ENCODE assay signal across 9 mouse cellular contexts in the genomic region with DNA sequence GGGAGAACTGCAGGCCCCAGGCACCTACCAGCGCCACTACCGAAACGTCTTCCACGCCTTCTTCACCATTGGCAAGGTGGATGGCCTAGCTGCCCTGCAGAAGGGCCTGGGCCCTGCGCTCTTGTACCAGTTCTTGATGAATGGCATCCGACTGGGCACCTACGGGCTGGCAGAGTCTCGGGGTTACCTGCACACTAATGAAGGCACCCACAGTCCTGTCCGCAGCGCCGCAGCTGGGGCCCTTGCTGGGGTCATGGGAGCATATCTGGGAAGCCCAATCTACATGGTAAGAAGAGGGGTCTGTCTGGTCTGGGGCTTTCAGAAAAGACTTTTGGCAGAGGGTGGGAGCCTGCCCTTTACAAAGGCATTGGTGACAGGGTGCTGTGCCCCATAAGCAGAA. TPM values are rescaled to one million over a fixed set of nuclear protein-coding genes. Genes with fewer than 3 reads are reported as not detected.
A peak's percentile ranks its signal among the peaks of the same experiment; 100 is the strongest.
DNase-seq lines count a peak whose midpoint lies in the region; ATAC-seq and TF ChIP-seq lines count a peak whose summit lies in the region.
"Had no signal": no experiment of that assay in that cellular context is flagged by ENCODE, and none has a peak within 500 bp of the region (broad histone marks: within the 10 kb centered on the region; RNA-seq: fewer than 3 reads in every experiment).

No protein-coding gene starts in this region.

- no peak for ATAC-seq in forebrain, embryonic 16.5 days
- no peak for ATAC-seq in lung, embryonic 14.5 days (ENCODE audit: insufficient read depth)
- ATAC-seq in limb, embryonic 11.5 days (ENCODE audit: insufficient number of reproducible peaks, low FRiP score, low TSS enrichment, low read depth): no peak
- ATAC-seq in monocyte, adult 5-6 weeks (replicated peaks; ENCODE audit: insufficient number of reproducible peaks, low FRiP score, low TSS enrichment, poor library complexity, severe bottlenecking): no peak

- 0 out of 2 replicates have a peak, but pooled peaks cover 11% of the 10 kb centered on the region for H3K36me3 ChIP-seq in forebrain, embryonic 10.5 days (replicated peaks)
- no peaks in the 10 kb centered on the region for H3K36me3 ChIP-seq in forebrain, embryonic 16.5 days (ENCODE audit: control insufficient read depth, insufficient read depth)
- no peaks in the 10 kb centered on the region for H3K36me3 ChIP-seq in lung, embryonic 14.5 days (ENCODE audit: insufficient read depth)
- H3K36me3 ChIP-seq in limb, embryonic 11.5 days (ENCODE audit: control insufficient read depth, insufficient read depth, low read length): no peaks in the 10 kb centered on the region
- H3K36me3 ChIP-seq in small intestine, adult 2 months (ENCODE audit: control insufficient read depth, insufficient read depth, low read length): no peaks in the 10 kb centered on the region

- no peak for TF ChIP-seq POLR2A in small intestine, adult 2 months (IDR thresholded peaks at IDR 0.05; ENCODE audit: low read depth, low read length)

- peaks cover 26% of the 10 kb centered on the region for H3K27me3 ChIP-seq in forebrain, embryonic 10.5 days (ENCODE audit: poor library complexity, severe bottlenecking)
- H3K27me3 ChIP-seq in forebrain, embryonic 16.5 days (replicated peaks; ENCODE audit: control insufficient read depth, insufficient read depth, low read length): no peaks in the 10 kb centered on the region
- H3K27me3 ChIP-seq in lung, embryonic 14.5 days (ENCODE audit: insufficient read depth, low read length): no peaks in the 10 kb centered on the region
- no peaks in the 10 kb centered on the region for H3K27me3 ChIP-seq in limb, embryonic 11.5 days (ENCODE audit: control insufficient read depth, insufficient read depth, low read length)
- no peaks in the 10 kb centered on the region for H3K27me3 ChIP-seq in small intestine, adult 2 months (ENCODE audit: control insufficient read depth, insufficient read depth, low read length)

- H3K4me1 ChIP-seq in forebrain, embryonic 10.5 days: peaks cover 37% of the 10 kb centered on the region
- H3K4me1 ChIP-seq in forebrain, embryonic 16.5 days (replicated peaks; ENCODE audit: control insufficient read depth, insufficient read depth, low read length): peaks cover 15% of the 10 kb centered on the region
- H3K4me1 ChIP-seq in lung, embryonic 14.5 days (ENCODE audit: insufficient read depth): no peaks in the 10 kb centered on the region; the same call in 1 of the 2 replicates
- peaks cover 8% of the 10 kb centered on the region; the same call in 1 of the 2 replicates for H3K4me1 ChIP-seq in limb, embryonic 11.5 days (ENCODE audit: control insufficient read depth, insufficient read depth, low read length)
- peaks cover 13% of the 10 kb centered on the region for H3K4me1 ChIP-seq in small intestine, adult 2 months (ENCODE audit: control insufficient read depth, insufficient read depth, insufficient read length, low read length)

- H3K27ac ChIP-seq in forebrain, embryonic 10.5 days: no peak overlapping the region
- H3K27ac ChIP-seq in forebrain, embryonic 16.5 days (ENCODE audit: low read length): no peak overlapping the region
- H3K27ac ChIP-seq in lung, embryonic 14.5 days (ENCODE audit: low read depth): no peak overlapping the region
- H3K27ac ChIP-seq in limb, embryonic 11.5 days (replicated peaks; ENCODE audit: low read depth, low read length): no peak overlapping the region
- no peak overlapping the region for H3K27ac ChIP-seq in small intestine, adult 2 months (ENCODE audit: insufficient read depth, low read depth, low read length)

- H3K4me3 ChIP-seq in forebrain, embryonic 10.5 days: peak overlapping the region; percentile 71; the same call in 1 of the 2 replicates
- no peak overlapping the region for H3K4me3 ChIP-seq in forebrain, embryonic 16.5 days (replicated peaks; ENCODE audit: low read length)
- H3K4me3 ChIP-seq in lung, embryonic 14.5 days (ENCODE audit: low read depth, low read length): no peak overlapping the region
- H3K4me3 ChIP-seq in limb, embryonic 11.5 days (ENCODE audit: low read depth, low read length): no peak overlapping the region
- H3K4me3 ChIP-seq in small intestine, adult 2 months (ENCODE audit: low read depth, low read length): peak overlapping the region; percentile 15

- no peak for TF ChIP-seq CTCF in lung, embryonic 14.5 days (IDR thresholded peaks at IDR 0.05; ENCODE audit: low read depth)
- TF ChIP-seq CTCF in small intestine, adult 2 months (IDR thresholded peaks at IDR 0.05; ENCODE audit: extremely low read depth, insufficient read length, insufficient replicate concordance, low read depth, low read length): no peak

- H3K9ac ChIP-seq in forebrain, embryonic 16.5 days (replicated peaks; ENCODE audit: low read depth, low read length): no peak overlapping the region
- no peak overlapping the region for H3K9ac ChIP-seq in lung, embryonic 14.5 days
- H3K9ac ChIP-seq in limb, embryonic 11.5 days (ENCODE audit: low read length): no peak overlapping the region

- no peak for DNase-seq in forebrain, embryonic 10.5 days (ENCODE audit: extremely low spot score, low spot score)
- no peak for DNase-seq in lung, embryonic 14.5 days
- no peak for DNase-seq in lung, adult 18-20 months
- no peak for DNase-seq in limb, embryonic 11.5 days (ENCODE audit: low spot score)
- DNase-seq in frontal cortex, postnatal 25 days (ENCODE audit: low spot score in 2 of 2): no peak

- 80% methylated on average over 11 of the region's 11 CpGs for WGBS in forebrain, embryonic 10.5 days
- 84% methylated on average over 11 of the region's 11 CpGs for WGBS in forebrain, embryonic 16.5 days
- 82% methylated on average over 11 of the region's 11 CpGs for WGBS in lung, embryonic 14.5 days
- WGBS in limb, embryonic 11.5 days: 86% methylated on average over 11 of the region's 11 CpGs
- WGBS in small intestine, adult 2 months: 87% methylated on average over 11 of the region's 11 CpGs

- H3K4me2 ChIP-seq in forebrain, embryonic 16.5 days (ENCODE audit: low read length): no peak overlapping the region; the same call in 1 of the 2 replicates
- H3K4me2 ChIP-seq in lung, embryonic 14.5 days: peak overlapping the region; percentile 83
- H3K4me2 ChIP-seq in limb, embryonic 11.5 days (ENCODE audit: low read depth, severe bottlenecking): peak overlapping the region; percentile 81; the same call in 1 of the 2 replicates

- no peaks in the 10 kb centered on the region for H3K9me3 ChIP-seq in forebrain, embryonic 10.5 days
- no peaks in the 10 kb centered on the region for H3K9me3 ChIP-seq in forebrain, embryonic 16.5 days (ENCODE audit: control insufficient read depth, low read length)
- no peaks in the 10 kb centered on the region for H3K9me3 ChIP-seq in lung, embryonic 14.5 days (ENCODE audit: low read depth, low read length)
- no peaks in the 10 kb centered on the region for H3K9me3 ChIP-seq in limb, embryonic 11.5 days (ENCODE audit: control insufficient read depth, low read length)

RNA-seq across cellular contexts. Expression of gene Slc25a35, which starts 0.8 kb away (rescaled TPM):
- 1.9 and 2.1 TPM in 2 replicates for polyA plus RNA-seq in forebrain, embryonic 10.5 days (2016; fragmentation: Nextera tagmentation; extraction: Ambion mirVana)
- polyA plus RNA-seq in forebrain, embryonic 16.5 days (2015; fragmentation: Nextera tagmentation; extraction: Ambion mirVana): 0.86 and 1.0 TPM in 2 replicates
- 3.9 and 4.0 TPM in 2 replicates for polyA plus RNA-seq in lung, embryonic 14.5 days (2014; fragmentation: Nextera tagmentation; extraction: Ambion mirVana)
- polyA plus RNA-seq in limb, embryonic 11.5 days (2014; fragmentation: Nextera tagmentation; extraction: Ambion mirVana): 2.6 and 3.0 TPM in 2 replicates
- polyA plus RNA-seq in small intestine, adult 2 months (2012; rRNA removed): 13.7 and 21.5 TPM in 2 replicates
- 0.38 to 1.7 TPM in 2 of 3 replicates, not detected in the other for total RNA-seq in monocyte, adult 5-6 weeks (2017)

RNA-seq across cellular contexts. Expression of gene Rangrf, which starts 6.2 kb away (rescaled TPM):
- 90.7 and 97.5 TPM in 2 replicates for polyA plus RNA-seq in forebrain, embryonic 10.5 days (2016; fragmentation: Nextera tagmentation; extraction: Ambion mirVana)
- 28.9 and 34.5 TPM in 2 replicates for polyA plus RNA-seq in forebrain, embryonic 16.5 days (2015; fragmentation: Nextera tagmentation; extraction: Ambion mirVana)
- 49.9 TPM in 2 replicates for polyA plus RNA-seq in lung, embryonic 14.5 days (2014; fragmentation: Nextera tagmentation; extraction: Ambion mirVana)
- 82.6 and 84.4 TPM in 2 replicates for polyA plus RNA-seq in limb, embryonic 11.5 days (2014; fragmentation: Nextera tagmentation; extraction: Ambion mirVana)
- 21.2 and 29.7 TPM in 2 replicates for polyA plus RNA-seq in small intestine, adult 2 months (2012; rRNA removed)
- total RNA-seq in monocyte, adult 5-6 weeks (2017): 1.9 to 10.1 TPM (median 2.6 TPM) in 3 replicates

RNA-seq across cellular contexts. Expression of gene Arhgef15, which starts 11.5 kb away (rescaled TPM):
- 6.7 and 6.8 TPM in 2 replicates for polyA plus RNA-seq in forebrain, embryonic 10.5 days (2016; fragmentation: Nextera tagmentation; extraction: Ambion mirVana)
- 8.2 and 12.8 TPM in 2 replicates for polyA plus RNA-seq in forebrain, embryonic 16.5 days (2015; fragmentation: Nextera tagmentation; extraction: Ambion mirVana)
- 21.6 and 23.9 TPM in 2 replicates for polyA plus RNA-seq in lung, embryonic 14.5 days (2014; fragmentation: Nextera tagmentation; extraction: Ambion mirVana)
- 6.7 and 7.7 TPM in 2 replicates for polyA plus RNA-seq in limb, embryonic 11.5 days (2014; fragmentation: Nextera tagmentation; extraction: Ambion mirVana)
- polyA plus RNA-seq in small intestine, adult 2 months (2012; rRNA removed): 9.9 and 19.5 TPM in 2 replicates
- total RNA-seq in monocyte, adult 5-6 weeks (2017): not detected in 3 replicates

RNA-seq across cellular contexts. Expression of gene Pfas, which starts 39.5 kb away (rescaled TPM):
- polyA plus RNA-seq in forebrain, embryonic 10.5 days (2016; fragmentation: Nextera tagmentation; extraction: Ambion mirVana): 70.5 and 72.8 TPM in 2 replicates
- 21.7 and 24.7 TPM in 2 replicates for polyA plus RNA-seq in forebrain, embryonic 16.5 days (2015; fragmentation: Nextera tagmentation; extraction: Ambion mirVana)
- 36.8 and 43.3 TPM in 2 replicates for polyA plus RNA-seq in lung, embryonic 14.5 days (2014; fragmentation: Nextera tagmentation; extraction: Ambion mirVana)
- polyA plus RNA-seq in limb, embryonic 11.5 days (2014; fragmentation: Nextera tagmentation; extraction: Ambion mirVana): 43.6 and 48.8 TPM in 2 replicates
- 4.7 and 6.0 TPM in 2 replicates for polyA plus RNA-seq in small intestine, adult 2 months (2012; rRNA removed)
- total RNA-seq in monocyte, adult 5-6 weeks (2017): 7.1 to 9.6 TPM (median 7.4 TPM) in 3 replicates

RNA-seq across cellular contexts. Expression of gene Odf4, which starts 41.9 kb away (rescaled TPM):
- polyA plus RNA-seq in forebrain, embryonic 10.5 days (2016; fragmentation: Nextera tagmentation; extraction: Ambion mirVana): not detected in 2 replicates
- 0.35 TPM in 1 of 2 replicates, not detected in the other for polyA plus RNA-seq in forebrain, embryonic 16.5 days (2015; fragmentation: Nextera tagmentation; extraction: Ambion mirVana)
- polyA plus RNA-seq in lung, embryonic 14.5 days (2014; fragmentation: Nextera tagmentation; extraction: Ambion mirVana): not detected in 2 replicates
- polyA plus RNA-seq in limb, embryonic 11.5 days (2014; fragmentation: Nextera tagmentation; extraction: Ambion mirVana): not detected in 2 replicates
- not detected in 2 replicates for polyA plus RNA-seq in small intestine, adult 2 months (2012; rRNA removed)
- not detected in 3 replicates for total RNA-seq in monocyte, adult 5-6 weeks (2017)
- total RNA-seq: gastrocnemius, adult 18-20 months had no signal

Comparison
In these comparisons a context has a peak if more than half of its experiments do, and no peak if none do; other contexts are left out.
1. H3K4me3 ChIP-seq: peak in forebrain, embryonic 10.5 days (single experiment) and small intestine, adult 2 months (single experiment); none in forebrain, embryonic 16.5 days (single experiment), lung, embryonic 14.5 days (single experiment) and limb, embryonic 11.5 days (single experiment).